Mouse (Mus musculus) colon, adult 2 months (tissue): ENCODE measurements around the gene Capn12. TPM values are rescaled to one million over a fixed set of nuclear protein-coding genes. Genes with fewer than 3 reads are reported as not detected.

Experiments used
- polyA plus RNA-seq: library from polyadenylated mRNA; depleted of rRNA; stranded (reverse); fragments of >200 nt; gene quantifications from 2 replicates; pipeline ENCODE4 v1.2.3, GENCODE M21; 2012; rRNA removed

Gene Capn12
- polyA plus RNA-seq: 0.58 and 0.71 TPM in 2 replicates

DNA sequence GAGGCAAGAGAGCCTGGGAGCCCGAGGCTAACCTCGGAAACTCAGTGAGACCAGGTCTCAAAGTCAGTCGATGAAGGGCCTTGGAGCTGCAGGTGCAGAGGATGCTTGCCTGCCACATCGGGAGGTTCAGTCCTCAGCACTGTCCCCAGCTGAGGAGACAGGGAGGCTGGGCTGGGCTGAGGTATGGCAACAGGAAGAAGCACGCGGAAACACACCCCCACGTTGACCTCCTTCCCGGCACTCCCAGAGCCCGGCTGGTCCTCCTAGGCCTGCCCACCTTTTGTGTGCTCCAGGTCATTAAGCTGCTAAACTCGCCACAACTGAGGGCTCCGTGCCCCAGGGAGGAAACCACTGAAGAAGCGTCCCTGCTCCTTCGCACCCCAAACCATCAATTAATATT, at the start of gene Capn12:
Gene Capn12, plus strand, starts transcription at position 224 of the 400 bp plus-strand sequence.

GRCm38 (mm10) chr7:28833723-28834347, 47.4 kb upstream of the Capn12 start, which contains the start of gene Lgals4:
Gene Lgals4 (plus strand): TSS chr7:28833854.

GRCm38 (mm10) chr7:28863540-28863939, 17.7 kb upstream of the Capn12 start, which contains the start of gene Lgals7:
Gene Lgals7 (plus strand): TSS chr7:28863853.

Other genes with a start within 250 kb of the Capn12 start
- 5.7 and 6.3 TPM in 2 replicates for gene Fbxo27, start 188.6 kb upstream of the Capn12 start, polyA plus RNA-seq
- 3.8 and 5.6 TPM in 2 replicates for gene Fbxo17, start 164.6 kb upstream of the Capn12 start, polyA plus RNA-seq
- 99.3 and 121 TPM in 2 replicates for gene Mrps12, start 139.6 kb upstream of the Capn12 start, polyA plus RNA-seq
- 24.4 and 27.2 TPM in 2 replicates for gene Sars2, start 139.4 kb upstream of the Capn12 start, polyA plus RNA-seq
- 0.10 TPM in 1 of 2 replicates, not detected in the other for gene Ccer2, start 125.2 kb upstream of the Capn12 start, polyA plus RNA-seq
- gene Sirt2, start 114.7 kb upstream of the Capn12 start, polyA plus RNA-seq: 56.6 and 62.7 TPM in 2 replicates
- gene Nfkbib, start 113.9 kb upstream of the Capn12 start, polyA plus RNA-seq: 77.5 and 94.6 TPM in 2 replicates
- gene Rinl, start 92.5 kb upstream of the Capn12 start, polyA plus RNA-seq: 2.8 and 3.5 TPM in 2 replicates
- 164 and 188 TPM in 2 replicates for gene Hnrnpl, start 72.9 kb upstream of the Capn12 start, polyA plus RNA-seq
- 328 and 330 TPM in 2 replicates for gene Ech1, start 56.2 kb upstream of the Capn12 start, polyA plus RNA-seq
- gene Lgals4, start 47.6 kb upstream of the Capn12 start, polyA plus RNA-seq: 3,828 and 4,206 TPM in 2 replicates
- 0.43 and 1.5 TPM in 2 replicates for gene Lgals7, start 17.6 kb upstream of the Capn12 start, polyA plus RNA-seq
- gene Actn4, start 80.9 kb downstream of the Capn12 start, polyA plus RNA-seq: 736 and 739 TPM in 2 replicates
- 191 and 246 TPM in 2 replicates for gene Eif3k, start 100.4 kb downstream of the Capn12 start, polyA plus RNA-seq
- gene Map4k1, start 100.6 kb downstream of the Capn12 start, polyA plus RNA-seq: 8.9 and 10.3 TPM in 2 replicates
- gene Ryr1, start 243.8 kb downstream of the Capn12 start, polyA plus RNA-seq: 0.17 and 0.20 TPM in 2 replicates